Mouse (Mus musculus): Measurements from ENCODE around the gene Tmco5b.

Tmco5b gene

DNA sequence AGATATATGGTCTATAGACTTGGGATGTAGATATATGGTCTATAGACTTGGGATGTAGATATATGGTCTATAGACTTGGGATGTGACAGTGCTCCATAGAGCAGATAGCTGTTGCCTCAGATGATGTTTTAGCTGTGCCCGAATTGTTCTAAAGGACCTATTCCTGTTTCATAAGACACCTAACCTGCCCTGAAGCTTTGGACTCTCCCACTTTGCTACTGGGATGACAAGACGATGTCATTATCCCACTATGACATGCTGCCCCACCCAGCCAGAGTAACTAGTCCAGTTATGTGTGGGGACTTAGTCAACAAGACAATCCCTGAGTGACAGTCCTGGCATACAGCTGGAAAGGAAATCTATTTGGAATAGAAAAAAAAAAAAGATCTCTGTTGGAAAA lies at the start of gene Tmco5b:
Gene Tmco5b, plus strand, starts transcription at position 301 of the 400 bp plus-strand sequence.
- no peak for DNase-seq (ENCODE audit: low read depth, low spot score)

DNA sequence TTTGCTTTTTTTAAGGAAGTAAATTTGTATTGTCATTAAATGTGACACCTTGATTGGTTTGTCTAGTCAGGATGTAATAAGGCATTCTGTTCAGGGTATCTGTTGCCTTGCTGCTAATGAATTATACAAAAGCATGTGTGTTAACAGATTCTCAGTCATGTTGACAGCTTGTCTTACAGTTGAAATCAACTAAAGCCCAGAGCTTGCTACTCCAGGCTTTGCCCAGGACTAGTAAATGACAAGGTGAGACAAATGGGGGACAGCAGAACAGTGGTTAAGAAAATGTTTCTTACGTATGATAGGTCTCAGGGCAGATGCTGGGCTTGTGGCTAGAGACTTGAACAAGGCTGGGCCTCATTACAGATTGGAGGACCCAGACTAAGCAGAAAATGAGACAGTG lies 48.5 kb upstream of the Tmco5b start:
- DNase-seq (ENCODE audit: low read depth, low spot score) = no peak

DNA sequence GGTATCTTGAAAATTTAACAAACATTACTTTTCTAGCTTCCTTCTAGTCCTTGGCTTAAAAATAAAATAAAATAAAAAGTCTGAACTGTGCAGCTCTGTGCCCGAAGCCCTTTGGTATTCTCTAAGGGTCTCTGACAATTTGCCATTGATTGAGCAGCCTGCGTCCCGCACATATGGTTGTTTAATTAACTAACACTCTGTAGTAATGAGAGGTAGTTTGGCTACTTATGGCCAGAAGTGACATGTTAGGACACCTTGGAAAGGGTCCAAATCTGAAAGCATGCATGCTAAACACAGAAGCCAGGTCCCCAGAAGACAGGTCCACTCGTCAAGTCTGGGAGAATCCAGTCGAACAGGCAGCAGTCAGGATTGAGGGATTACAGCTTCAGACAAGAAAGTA lies 46.7 kb upstream of the Tmco5b start:
- DNase-seq (ENCODE audit: low read depth, low spot score) = no peak

DNA sequence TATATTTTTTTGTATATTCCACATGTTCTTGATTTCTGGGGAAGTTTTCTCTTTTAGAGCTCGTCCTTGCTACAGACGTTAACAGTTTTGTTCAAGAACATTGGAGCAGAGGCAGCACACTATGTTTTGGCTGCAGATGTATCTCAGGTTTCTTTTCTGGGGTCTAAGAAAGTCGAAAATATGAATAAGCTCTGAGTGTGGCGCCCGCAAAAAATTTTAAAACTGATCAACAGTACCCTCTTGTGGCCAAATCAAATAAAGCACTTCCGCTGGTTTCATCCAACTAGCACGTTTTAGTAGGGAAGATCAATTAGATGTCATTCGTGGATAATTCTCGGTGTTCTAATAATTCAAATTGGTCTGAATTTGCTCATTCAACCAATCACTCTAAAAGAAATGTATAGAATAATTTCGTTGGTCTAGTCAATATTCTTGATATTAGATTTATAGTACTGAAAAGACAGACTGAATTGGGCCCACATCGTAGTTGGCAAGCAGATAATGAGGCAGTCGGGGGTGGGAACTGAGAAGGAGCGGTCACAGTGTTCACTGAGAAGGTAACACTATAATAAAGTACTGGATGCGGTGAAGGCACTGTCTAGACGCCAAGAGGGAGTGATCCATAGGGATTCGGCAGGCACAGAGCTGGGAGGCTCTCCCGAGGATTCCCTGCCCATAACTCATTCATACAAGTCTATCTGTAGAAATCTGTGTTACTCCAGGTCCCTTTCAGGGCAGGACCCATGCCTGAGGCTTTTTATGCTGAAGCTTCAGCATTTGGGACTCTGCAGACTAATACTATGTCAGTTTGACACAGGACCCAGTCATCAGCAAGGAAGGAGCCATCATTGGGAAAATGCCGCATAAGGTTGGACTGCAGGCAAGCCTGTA lies 17.1 kb downstream of the Tmco5b start:
- peak; percentile 27 for DNase-seq (ENCODE audit: low read depth, low spot score)

DNA sequence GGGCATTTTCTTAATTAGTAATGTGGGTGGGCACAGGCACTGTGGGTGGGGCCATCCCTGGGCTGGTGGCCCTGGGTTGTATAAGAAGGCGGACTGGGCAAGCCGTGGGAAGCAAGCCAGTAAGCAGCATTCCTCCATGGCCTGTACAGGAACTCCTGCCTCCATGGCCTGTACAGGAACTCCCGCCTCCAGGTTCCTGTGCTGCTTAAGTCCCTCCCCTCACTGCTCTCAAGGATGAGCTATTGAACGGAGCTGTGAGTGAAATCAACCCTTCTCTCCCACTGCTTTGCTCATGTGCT lies 17.7 kb downstream of the Tmco5b start:
- DNase-seq (ENCODE audit: low read depth, low spot score) = no peak

DNA sequence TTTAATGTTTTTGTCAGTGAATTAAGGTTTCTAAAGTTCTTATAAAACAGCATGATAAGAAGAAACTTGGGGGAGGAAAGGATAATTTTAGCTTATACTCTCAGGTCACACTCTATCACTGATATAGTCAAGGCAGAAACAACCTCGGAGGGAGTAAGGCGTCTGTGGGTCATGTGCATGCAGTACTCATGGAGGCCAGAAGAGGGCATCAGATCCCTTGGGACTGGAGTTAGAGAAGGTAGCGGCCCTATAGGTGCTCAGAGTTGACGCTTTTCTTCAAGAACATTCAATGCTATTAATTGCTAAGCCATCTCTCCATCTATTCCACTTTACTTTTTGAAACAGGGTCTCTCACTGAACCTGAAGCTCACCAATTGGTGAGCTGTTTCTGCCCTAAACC lies 19.8 kb downstream of the Tmco5b start:
- peak; percentile 27 for DNase-seq (ENCODE audit: low read depth, low spot score)

DNA sequence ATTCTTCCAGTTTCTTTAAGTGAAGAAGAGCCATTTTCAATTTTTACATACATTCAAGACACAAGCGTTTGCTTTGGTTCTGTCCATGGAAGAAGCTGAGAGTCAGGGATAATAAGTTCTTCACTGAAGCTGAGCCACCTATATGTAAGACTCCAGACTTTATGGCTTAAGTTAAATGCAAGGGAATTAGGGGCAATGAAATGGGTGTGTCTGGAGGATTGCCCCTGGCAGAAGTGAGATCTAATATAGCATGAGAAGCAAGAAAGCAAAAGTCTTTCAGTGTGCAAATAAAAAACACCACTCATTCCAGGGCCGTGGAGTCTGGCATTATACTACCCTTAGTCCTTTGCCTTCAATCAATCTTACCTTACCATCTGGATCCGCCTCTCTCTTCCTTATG lies 25.7 kb downstream of the Tmco5b start:
- DNase-seq (ENCODE audit: low read depth, low spot score) = no peak

DNA sequence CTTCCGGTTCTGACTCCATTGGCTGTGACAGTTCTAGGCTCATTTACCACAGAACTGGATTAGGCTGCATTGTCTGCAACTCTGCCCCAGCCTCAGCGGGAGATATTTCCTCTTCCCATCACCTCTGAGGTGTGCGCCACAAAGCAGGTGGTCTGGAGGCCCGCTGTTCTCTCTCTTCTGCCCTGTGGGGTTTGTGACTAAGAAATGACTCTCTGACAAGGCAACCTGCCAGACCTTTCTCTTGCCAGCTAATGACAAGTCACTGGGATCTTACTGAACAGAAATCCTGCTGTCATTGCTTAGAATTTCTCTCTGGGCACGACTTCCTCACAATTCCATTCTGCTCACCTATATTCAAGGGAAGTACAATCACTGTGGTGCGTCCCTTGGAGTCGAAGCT lies 37.5 kb downstream of the Tmco5b start:
- DNase-seq (ENCODE audit: low read depth, low spot score) = no peak

DNA sequence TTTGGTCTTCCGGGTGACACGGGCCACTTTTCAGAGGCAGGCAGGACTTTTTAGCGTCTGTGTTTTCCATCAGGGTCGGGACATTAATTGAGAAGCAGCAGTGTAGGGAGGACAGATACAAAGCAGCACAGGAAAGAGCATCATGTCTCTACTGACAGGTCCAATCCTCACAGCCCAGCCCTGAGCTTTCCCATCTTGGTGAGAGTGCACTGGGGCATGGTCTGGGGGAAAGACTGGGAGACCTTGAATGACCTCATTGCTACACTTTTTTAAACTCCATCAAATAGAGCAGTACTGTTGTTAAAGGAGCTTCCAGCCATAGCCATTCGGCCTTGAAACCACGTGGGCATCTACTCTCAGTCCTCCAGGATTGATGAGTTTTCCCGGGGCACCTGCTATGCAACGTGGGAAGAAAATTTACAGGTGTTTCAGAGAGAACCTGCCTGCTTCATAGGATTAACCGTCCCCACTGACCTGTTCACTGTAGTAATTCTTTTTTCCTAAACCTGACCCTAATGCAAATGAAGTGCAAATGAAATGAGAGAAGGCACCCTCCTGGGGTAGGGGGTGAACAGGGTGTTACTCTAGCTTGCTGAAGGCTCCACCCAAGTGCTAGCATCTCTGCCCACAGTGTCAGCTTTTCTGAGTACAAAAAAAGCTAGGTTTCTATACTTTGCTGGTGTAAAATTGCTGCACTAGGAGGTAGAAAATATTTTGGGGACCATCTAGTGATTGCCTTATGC lies 48.4 kb downstream of the Tmco5b start:
- DNase-seq (ENCODE audit: low read depth, low spot score) = no peak

DNA sequence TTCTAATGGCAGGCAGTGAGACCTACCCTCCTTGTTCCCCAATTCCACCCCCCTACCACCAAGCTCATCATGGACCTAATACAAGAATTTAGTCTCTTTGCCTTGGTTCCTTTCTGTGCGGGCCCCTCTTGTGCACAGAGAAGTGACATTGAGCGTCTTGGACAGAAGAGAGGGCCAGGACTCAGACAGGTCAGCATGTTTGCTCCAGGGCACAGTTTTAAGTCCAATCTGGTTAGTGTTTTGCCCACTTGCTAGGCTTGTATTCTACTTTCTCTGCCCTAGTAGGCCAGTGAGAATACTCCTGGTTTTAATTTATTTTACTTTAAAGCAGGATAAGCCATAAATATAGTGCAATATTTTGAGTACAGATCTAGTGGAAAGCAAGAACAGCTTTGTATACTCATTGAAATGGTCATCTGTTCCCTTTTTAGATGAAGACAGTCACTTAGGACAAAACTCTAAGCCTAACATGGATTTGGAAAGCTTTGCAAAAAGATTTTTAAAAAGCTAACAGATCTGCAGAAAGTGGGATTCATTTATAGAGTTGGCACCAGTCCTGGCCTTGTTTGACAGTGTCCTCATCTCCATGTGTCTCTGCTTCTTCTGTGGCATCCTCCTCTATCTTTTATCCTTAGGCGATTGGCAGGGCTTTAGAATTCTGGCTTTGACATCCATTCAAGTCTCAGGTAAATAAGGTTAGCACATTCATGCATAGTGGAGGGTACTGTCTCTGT lies 50.2 kb downstream of the Tmco5b start:
- no peak for DNase-seq (ENCODE audit: low read depth, low spot score)

DNA sequence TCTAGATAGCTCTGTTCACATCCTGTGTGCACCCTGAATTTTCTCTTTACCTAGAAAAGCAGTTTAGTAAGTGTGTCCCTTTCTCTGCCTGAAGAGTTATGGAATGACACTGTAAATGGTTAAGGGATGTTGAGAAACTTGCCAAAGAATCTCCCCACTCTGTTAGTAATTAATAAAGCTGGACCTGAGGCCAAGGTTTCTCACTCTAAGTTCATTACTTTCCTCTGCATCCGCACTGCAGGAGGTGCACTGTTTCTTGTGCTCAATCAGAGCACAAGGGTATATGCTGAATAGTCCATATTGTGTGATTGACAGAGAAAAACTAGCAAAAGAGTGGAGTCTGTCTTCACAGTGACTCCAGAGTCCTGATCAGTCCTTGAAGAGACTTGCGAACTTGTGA lies 59.0 kb downstream of the Tmco5b start:
- DNase-seq (ENCODE audit: low read depth, low spot score) = no peak

Measured in A20 (cell line).